Mouse (Mus musculus): ENCODE data around the gene Rps17.
A peak's percentile ranks its signal among the peaks of the same experiment; 100 is the strongest.

- TF ChIP-seq POLR2A (IDR thresholded peaks at IDR 0.05; ENCODE audit: borderline replicate concordance, control insufficient read depth, low read depth, low read length): no peak
- peak; percentile 20; the same call in 1 of the 2 replicates for TF ChIP-seq CTCF (IDR thresholded peaks at IDR 0.05; ENCODE audit: control insufficient read depth, insufficient read depth, low read length)
These were observed 3.5 kb downstream of the Rps17 start for GRCm38 (mm10) chr7:81341563-81341962.

Measured in bone marrow, adult 2 months (tissue).